Comparison of ENCODE assay signal across 25 mouse cellular contexts in genomic region chr8:26382426-26382825, GRCm38 (mm10).
DNase-seq lines count a peak whose midpoint lies in the region; ATAC-seq and TF ChIP-seq lines count a peak whose summit lies in the region.
"Had no signal": no experiment of that assay in that cellular context is flagged by ENCODE, and none has a peak within 500 bp of the region (broad histone marks: within the 10 kb centered on the region; RNA-seq: fewer than 3 reads in every experiment).

No protein-coding gene starts in this region.

- H3K79me2 ChIP-seq in MEL (ENCODE audit: control insufficient read depth, insufficient read depth, low read length, poor library complexity), result no peaks in the 10 kb centered on the region

- no peak for TF ChIP-seq RAD21 in MEL (IDR thresholded peaks at IDR 0.05; ENCODE audit: low read depth, low read length)

- no peak overlapping the region for H3K27ac ChIP-seq in MEL (ENCODE audit: control insufficient read depth, low read depth, low read length)
- H3K27ac ChIP-seq: forebrain, embryonic 10.5 days; heart, adult 2 months; heart, embryonic 13.5 days; hindbrain, embryonic 12.5 days; kidney, embryonic 15.5 days; midbrain, embryonic 12.5 days had no signal

- TF ChIP-seq EP300 in MEL (IDR thresholded peaks at IDR 0.05; ENCODE audit: low read depth in 1 of 2, low read length in 2 of 2), result no peak

- H3K36me3 ChIP-seq in MEL (ENCODE audit: control insufficient read depth in 1 of 2, insufficient read depth in 2 of 2, low read length in 2 of 2), result no peaks in the 10 kb centered on the region
- H3K36me3 ChIP-seq: forebrain, embryonic 10.5 days; heart, embryonic 13.5 days; hindbrain, embryonic 12.5 days; kidney, embryonic 15.5 days; midbrain, embryonic 12.5 days had no signal

- no peak for TF ChIP-seq POLR2A in MEL (IDR thresholded peaks at IDR 0.05; ENCODE audit: control insufficient read depth in 1 of 2, insufficient read depth in 1 of 2, low read depth in 1 of 2, low read length in 2 of 2, poor library complexity in 1 of 2)

- TF ChIP-seq CTCF in MEL (IDR thresholded peaks at IDR 0.05 in 2 of 3, conservative IDR thresholded peaks at IDR 0.05 in 1 of 3; ENCODE audit: control insufficient read depth in 1 of 3, insufficient read depth in 1 of 3, low read depth in 2 of 3, low read length in 3 of 3, poor library complexity in 1 of 3, severe bottlenecking in 1 of 3), result no peak

- DNase-seq in adrenal gland, postnatal 14 days, result peak; percentile 17
- DNase-seq in adrenal gland, postnatal 36 days, result no peak
- peak; percentile 1 for DNase-seq in MEL (ENCODE audit: low read depth, low spot score)
- no peak for DNase-seq in embryo, embryonic 9.5 days (ENCODE audit: extremely low spot score)
- no peak for DNase-seq in layer of hippocampus, postnatal 36 days
- no peak for DNase-seq in spleen, postnatal 10 days (ENCODE audit: low spot score in 2 of 2)
- DNase-seq: adrenal gland, postnatal 10 days; cerebellum, adult 9-10 months; forebrain, postnatal 0 days; gastrocnemius, postnatal 14 days; heart, adult 2 months; kidney, adult 11 months; kidney, postnatal 36 days; layer of hippocampus, adult 9-11 months; right cerebral cortex, postnatal 14 days; spleen, adult 18-20 months; thymus, adult 18-20 months; thymus, postnatal 36 days had no signal

- no peaks in the 10 kb centered on the region for H3K9me3 ChIP-seq in MEL (replicated peaks; ENCODE audit: insufficient read depth, low read length)
- H3K9me3 ChIP-seq: forebrain, embryonic 10.5 days had no signal

- no peak overlapping the region for H3K4me3 ChIP-seq in MEL (ENCODE audit: control insufficient read depth in 1 of 2, insufficient read depth in 1 of 2, low read depth in 2 of 2, low read length in 2 of 2)
- H3K4me3 ChIP-seq: forebrain, embryonic 10.5 days; heart, adult 2 months; heart, embryonic 13.5 days; hindbrain, embryonic 12.5 days; kidney, embryonic 15.5 days; midbrain, embryonic 12.5 days had no signal

- peak; percentile 34; the same call in 1 of the 2 replicates for ATAC-seq in megakaryocyte progenitor cell, adult 5-6 weeks (replicated peaks; ENCODE audit: poor library complexity)
- ATAC-seq: forebrain, postnatal 0 days; Patski had no signal

- H3K9ac ChIP-seq in MEL (ENCODE audit: control insufficient read depth, low read depth, low read length, poor library complexity, severe bottlenecking), result no peak overlapping the region
- H3K9ac ChIP-seq: forebrain, postnatal 0 days; heart, embryonic 13.5 days; hindbrain, embryonic 12.5 days; kidney, embryonic 15.5 days; midbrain, embryonic 12.5 days had no signal

- H3K27me3 ChIP-seq in MEL (ENCODE audit: control insufficient read depth in 1 of 2, insufficient read depth in 2 of 2, low read length in 2 of 2), result no peaks in the 10 kb centered on the region
- H3K27me3 ChIP-seq: heart, embryonic 13.5 days; hindbrain, embryonic 12.5 days; kidney, embryonic 15.5 days; midbrain, embryonic 12.5 days had no signal

- H3K4me1 ChIP-seq in MEL (ENCODE audit: control insufficient read depth in 1 of 2, insufficient read depth in 2 of 2, low read length in 2 of 2), result no peaks in the 10 kb centered on the region

TF ChIP-seq in MEL, 35 proteins besides CTCF, POLR2A, EP300 and RAD21:
- no peak for TF ChIP-seq POLR2AphosphoS2 (IDR thresholded peaks at IDR 0.05; ENCODE audit: low read length)
- TF ChIP-seq MEF2A (IDR thresholded peaks at IDR 0.05; ENCODE audit: extremely low read depth, insufficient replicate concordance, low read depth, low read length, poor library complexity, severe bottlenecking), result no peak
- TF ChIP-seq MXI1 (IDR thresholded peaks at IDR 0.05; ENCODE audit: low read depth, low read length), result no peak
- no peak for TF ChIP-seq SIN3A (IDR thresholded peaks at IDR 0.05; ENCODE audit: low read length)
- no peak for TF ChIP-seq E2F4 (IDR thresholded peaks at IDR 0.05; ENCODE audit: borderline replicate concordance, low read depth, low read length)
- no peak for TF ChIP-seq NRF1 (IDR thresholded peaks at IDR 0.05; ENCODE audit: insufficient read depth, low read depth, low read length, poor library complexity, severe bottlenecking)
- TF ChIP-seq ZNF384 (IDR thresholded peaks at IDR 0.05; ENCODE audit: low read depth, low read length), result no peak
- TF ChIP-seq MYC (IDR thresholded peaks at IDR 0.05; ENCODE audit: low read depth, low read length), result no peak
- no peak for TF ChIP-seq GATA1 (IDR thresholded peaks at IDR 0.05; ENCODE audit: low read depth, low read length)
- TF ChIP-seq HCFC1 (IDR thresholded peaks at IDR 0.05; ENCODE audit: low read depth, low read length), result no peak

Comparison
In these comparisons a context has a peak if more than half of its experiments do, and no peak if none do; other contexts are left out.
1. DNase-seq: peak in adrenal gland, postnatal 14 days (single experiment) and MEL (single experiment); none in adrenal gland, postnatal 36 days (0 of 2), embryo, embryonic 9.5 days (single experiment), layer of hippocampus, postnatal 36 days (0 of 2) and spleen, postnatal 10 days (0 of 2).